Mouse (Mus musculus) erythroblast, embryonic 14.5 days (primary cell): ENCODE results near the gene Eif3a.

Experiments
- GATA1 ChIP-seq: IDR thresholded peaks from 2 replicates; pipeline ENCODE4 v1.6.1; 2012; ENCODE audit warnings: low read length, inconsistent platforms, mixed read lengths
- TAL1 ChIP-seq: IDR thresholded peaks from 3 replicates; pipeline ENCODE4 v1.6.1; 2012; ENCODE audit warnings: low read length, inconsistent platforms, mixed read lengths

DNA sequence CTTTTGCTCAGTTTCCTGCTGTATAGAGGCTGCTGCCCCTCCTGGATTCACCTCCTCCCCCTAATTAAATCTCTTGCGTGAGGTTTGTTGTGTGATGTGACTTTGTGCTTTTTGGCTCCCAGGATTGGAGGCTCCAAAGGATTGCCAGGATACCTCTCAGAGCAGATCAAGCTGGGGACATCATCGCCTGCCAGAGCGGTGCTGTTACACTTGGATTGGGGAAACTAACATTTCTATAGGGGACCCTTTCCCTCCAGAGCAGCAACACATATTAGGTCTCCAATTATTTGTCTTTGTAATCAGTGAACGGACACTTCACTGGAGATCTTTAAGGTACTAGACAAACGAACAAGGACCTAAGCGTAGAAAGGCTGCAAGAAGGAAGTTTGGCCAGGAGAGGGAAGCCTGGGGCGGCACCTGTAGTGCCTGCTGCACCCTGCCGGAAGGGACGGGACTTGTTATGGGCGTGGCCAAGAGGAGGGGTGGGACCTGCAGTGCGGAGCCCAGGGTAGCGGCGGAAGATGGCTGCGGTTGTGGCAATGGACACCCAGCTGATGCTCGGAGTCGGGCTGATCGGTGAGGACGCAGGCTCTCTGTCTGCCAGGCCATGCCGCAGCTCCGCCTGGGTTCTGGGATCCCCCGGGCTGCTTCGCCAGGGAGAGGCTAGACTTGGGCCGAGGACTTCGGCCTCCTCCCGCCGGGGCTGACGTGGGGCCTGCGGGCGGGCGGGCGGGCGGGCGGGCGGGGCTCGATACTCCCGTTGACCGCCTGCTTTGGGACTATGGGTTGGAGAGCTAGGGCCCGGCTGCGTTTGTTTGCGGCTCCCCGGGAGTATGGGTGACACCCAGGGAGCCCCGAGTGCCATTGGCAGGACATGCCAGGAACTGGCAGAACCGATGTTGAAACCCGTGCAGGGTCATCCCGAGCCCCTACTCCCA is 20.9 kb upstream of the Eif3a start, which contains the start of gene Fam45a:
- TF ChIP-seq GATA1 (no peak), TAL1 (no peak)
